Mouse (Mus musculus) lung, embryonic 14.5 days (tissue): ENCODE data around the gene Gm20388. TPM values are rescaled to one million over a fixed set of nuclear protein-coding genes. Genes with fewer than 3 reads are reported as not detected.

ENCODE experiments used
- ATAC-seq: fragments of 200-750 bp; cut with Nextera tagmentation; 2 replicates; pipeline ENCODE4 v1.8.0; 2017; ENCODE audit warnings: mild to moderate bottlenecking, moderate TSS enrichment, moderate library complexity; ENCODE audit not compliant: insufficient read depth
- DNase-seq: peaks from one replicate; pipeline ENCODE4 v3.0.0-alpha.2; 2015
- H3K27ac ChIP-seq: fragments of 300-500 bp; sonication (generic); 2 replicates; pipeline ENCODE4 v1.5.1; 2014; ENCODE audit warnings: low read depth, mild to moderate bottlenecking, moderate library complexity
- H3K27me3 ChIP-seq: fragments of 300-500 bp; sonication (generic); 2 replicates; pipeline ENCODE4 v1.6.1; 2014; ENCODE audit warnings: low read length, control low read depth; ENCODE audit not compliant: insufficient read depth
- H3K36me3 ChIP-seq: fragments of 300-500 bp; sonication (generic); 2 replicates; pipeline ENCODE4 v1.6.1; 2014; ENCODE audit warnings: control low read depth; ENCODE audit not compliant: insufficient read depth
- H3K4me1 ChIP-seq: fragments of 300-500 bp; sonication (generic); 2 replicates; pipeline ENCODE4 v1.6.1; 2014; ENCODE audit warnings: antibody characterized with exemption, control low read depth; ENCODE audit not compliant: insufficient read depth
- H3K4me2 ChIP-seq: fragments of 300-500 bp; sonication (generic); 2 replicates; pipeline ENCODE4 v1.6.1; 2014; ENCODE audit warnings: mild to moderate bottlenecking
- H3K4me3 ChIP-seq: fragments of 300-500 bp; sonication (generic); 2 replicates; pipeline ENCODE4 v1.5.1; 2014; ENCODE audit warnings: low read depth, low read length
- H3K9ac ChIP-seq: fragments of 300-500 bp; sonication (generic); 2 replicates; pipeline ENCODE4 v1.6.1; 2014
- H3K9me3 ChIP-seq: fragments of 300-500 bp; sonication (generic); 2 replicates; pipeline ENCODE4 v1.6.1; 2016; ENCODE audit warnings: low read depth, low read length, control low read depth
- CTCF ChIP-seq: IDR thresholded peaks from 2 replicates; pipeline ENCODE4 v1.5.1; 2016; ENCODE audit warnings: antibody characterized with exemption, low read depth
- WGBS: fragments of 180-500 bp; shearing (Covaris S2); extraction: QIAGEN DNeasy Blood & Tissue Kit; methylation state at CpG from one replicate; pipeline ENCODE4 v1.1.7; 2014; 5-methylcytosine and 5-hydroxymethylcytosine counted together
- polyA plus RNA-seq: library from polyadenylated mRNA; unstranded; fragments of >200 nt; fragmentation: Nextera tagmentation; extraction: Ambion mirVana; gene quantifications from 2 replicates; pipeline ENCODE4 v1.2.1, GENCODE M21; 2014

The Gm20388 gene
- polyA plus RNA-seq, 1 experiment from 2014 or later, result not detected

- no peaks in the 10 kb centered on the region for H3K36me3 ChIP-seq
- peak overlapping the region; percentile 57 for H3K4me2 ChIP-seq
- H3K9ac ChIP-seq, result peak overlapping the region; percentile 2; the same call in 1 of the 2 replicates
- H3K9me3 ChIP-seq, result no peaks in the 10 kb centered on the region
- WGBS, result 28% methylated on average over 23 of the region's 23 CpGs
- peak overlapping the region; percentile 67; the same call in 1 of the 2 replicates for H3K27ac ChIP-seq
- DNase-seq, result no peak
- H3K4me3 ChIP-seq, result no peak overlapping the region; the same call in 1 of the 2 replicates
- TF ChIP-seq CTCF, result no peak
- ATAC-seq, result no peak
- no peaks in the 10 kb centered on the region for H3K27me3 ChIP-seq
- peaks cover 46% of the 10 kb centered on the region for H3K4me1 ChIP-seq
Observed at GRCm38 (mm10) chr8:120505619-120506310, 595.1 kb downstream of the Gm20388 start.

- no peak overlapping the region for H3K9ac ChIP-seq
- ATAC-seq, result no peak
- H3K27ac ChIP-seq, result no peak overlapping the region
- H3K9me3 ChIP-seq, result no peaks in the 10 kb centered on the region
- H3K4me3 ChIP-seq, result no peak overlapping the region
- no peaks in the 10 kb centered on the region for H3K36me3 ChIP-seq
- WGBS, result 57% methylated on average over 2 of the region's 2 CpGs
- no peaks in the 10 kb centered on the region for H3K27me3 ChIP-seq
- peak; percentile 61 for TF ChIP-seq CTCF
- DNase-seq, result no peak
- H3K4me2 ChIP-seq, result no peak overlapping the region
- H3K4me1 ChIP-seq, result peaks cover 54% of the 10 kb centered on the region
Observed at GRCm38 (mm10) chr8:120506562-120506961, 595.9 kb downstream of the Gm20388 start.

GRCm38 (mm10) chr8:120507290-120507689 is 596.6 kb downstream of the Gm20388 start:
- Histone ChIP-seq H3K4me1 (peaks cover 61% of the 10 kb centered on the region), H3K4me2 (no peak overlapping the region), H3K9ac (no peak overlapping the region), H3K36me3 (no peaks in the 10 kb centered on the region), H3K27me3 (no peaks in the 10 kb centered on the region), H3K9me3 (no peaks in the 10 kb centered on the region), H3K4me3 (no peak overlapping the region), H3K27ac (no peak overlapping the region)
- DNase-seq, result no peak
- no peak for TF ChIP-seq CTCF
- WGBS, result 90% methylated on average over 9 of the region's 9 CpGs
- no peak for ATAC-seq

DNA sequence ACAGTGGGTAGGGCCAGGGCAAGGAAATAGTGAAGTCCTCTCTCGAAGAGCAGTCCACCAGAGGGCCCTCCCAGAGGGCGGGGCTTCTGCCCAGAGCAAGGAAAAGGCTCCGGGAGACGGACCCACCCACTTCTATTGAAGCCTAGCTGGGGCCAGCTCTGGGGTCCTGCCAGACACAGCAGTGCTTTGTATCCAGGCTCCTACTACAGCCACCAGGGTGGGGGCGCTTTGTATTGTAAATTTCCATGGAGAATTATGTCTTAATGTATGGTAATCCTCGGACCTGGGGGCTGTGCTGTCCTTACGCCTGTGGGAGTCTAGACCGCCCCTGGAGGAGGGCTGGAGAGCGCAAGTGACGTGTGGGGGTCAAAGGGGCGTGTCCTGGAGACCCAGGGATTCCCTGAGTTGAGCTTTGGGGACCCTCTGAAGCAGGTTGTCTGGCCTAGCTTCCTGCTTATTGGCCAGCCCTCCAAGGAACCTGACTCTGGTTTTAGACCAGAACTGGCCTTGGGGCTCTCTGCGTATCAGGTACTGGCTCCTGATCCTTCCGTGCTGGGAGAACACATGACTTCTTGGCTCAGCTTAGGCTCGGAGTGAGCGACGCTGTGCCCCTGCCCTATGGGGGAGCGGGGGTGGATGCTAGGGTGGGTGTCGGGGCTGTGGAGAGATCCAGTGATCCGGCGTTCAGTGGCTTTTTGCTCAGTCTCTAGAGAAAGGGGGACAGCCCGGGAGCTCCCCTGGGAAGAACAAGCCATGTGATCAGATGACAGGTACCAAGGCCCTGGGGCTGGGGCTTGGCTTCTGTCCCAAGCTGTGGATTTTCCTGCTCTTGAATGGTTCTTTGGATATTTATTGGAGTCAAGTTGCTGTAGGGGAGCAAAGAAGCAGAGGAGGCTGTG is 598.7 kb downstream of the Gm20388 start:
- Histone ChIP-seq H3K4me3 (no peak overlapping the region; the same call in 1 of the 2 replicates), H3K27ac (no peak overlapping the region), H3K9ac (no peak overlapping the region), H3K4me1 (peaks cover 65% of the 10 kb centered on the region), H3K4me2 (peak overlapping the region; percentile 52), H3K36me3 (no peaks in the 10 kb centered on the region), H3K9me3 (no peaks in the 10 kb centered on the region), H3K27me3 (no peaks in the 10 kb centered on the region)
- DNase-seq (peak; percentile 89), ATAC-seq (peak; percentile 70)
- 7% methylated on average over 21 of the region's 21 CpGs for WGBS
- peak; percentile 1; the same call in 1 of the 2 replicates for TF ChIP-seq CTCF

DNA sequence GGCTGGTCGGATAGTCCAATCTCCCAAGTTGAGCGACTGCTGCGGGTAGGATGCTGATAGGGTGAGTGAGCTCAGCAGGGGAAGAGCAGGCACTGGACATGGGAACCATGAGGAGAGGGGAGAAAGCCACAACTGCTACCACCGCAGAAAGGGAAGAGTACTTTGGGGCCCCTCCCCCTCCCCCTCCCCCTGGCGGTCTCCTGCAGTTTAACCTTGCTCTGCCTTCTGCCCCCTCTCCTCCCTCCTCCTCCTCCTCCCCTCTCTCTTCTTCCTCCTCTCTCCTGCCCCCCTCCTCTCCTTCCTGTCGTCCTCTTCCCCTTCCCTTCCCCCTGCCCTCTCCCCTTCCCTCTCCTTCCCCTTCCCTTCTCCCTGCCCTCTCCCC is 599.4 kb downstream of the Gm20388 start:
- no peak overlapping the region for H3K9ac ChIP-seq
- peak overlapping the region; percentile 52; the same call in 1 of the 2 replicates for H3K4me2 ChIP-seq
- no peaks in the 10 kb centered on the region for H3K27me3 ChIP-seq
- no peak overlapping the region for H3K4me3 ChIP-seq
- H3K9me3 ChIP-seq, result no peaks in the 10 kb centered on the region
- ATAC-seq, result no peak
- no peak for DNase-seq
- peak; percentile 24; the same call in 1 of the 2 replicates for TF ChIP-seq CTCF
- H3K27ac ChIP-seq, result no peak overlapping the region
- no peaks in the 10 kb centered on the region for H3K36me3 ChIP-seq
- peaks cover 59% of the 10 kb centered on the region for H3K4me1 ChIP-seq
- WGBS, result 7% methylated on average over 5 of the region's 6 CpGs

GRCm38 (mm10) chr8:120510863-120511457 is 600.3 kb downstream of the Gm20388 start:
- Histone ChIP-seq H3K9ac (peak overlapping the region; percentile 20; the same call in 1 of the 2 replicates), H3K4me2 (0 out of 2 replicates have a peak overlapping the region, but pooled peaks have one; percentile 15), H3K4me3 (no peak overlapping the region), H3K27me3 (no peaks in the 10 kb centered on the region), H3K36me3 (no peaks in the 10 kb centered on the region), H3K27ac (0 out of 2 replicates have a peak overlapping the region, but pooled peaks have one; percentile 10), H3K9me3 (no peaks in the 10 kb centered on the region), H3K4me1 (peaks cover 55% of the 10 kb centered on the region)
- no peak for TF ChIP-seq CTCF
- ATAC-seq, result no peak
- no peak for DNase-seq
- 26% methylated on average over 5 of the region's 5 CpGs for WGBS
